ENCODE assay signal across 22 mouse cellular contexts in genomic region chr8:111282093-111282492, GRCm38 (mm10).
"Had no signal": no experiment of that assay in that cellular context is flagged by ENCODE, and none has a peak within 500 bp of the region (broad histone marks: within the 10 kb centered on the region; RNA-seq: fewer than 3 reads in every experiment).

No protein-coding gene starts in this region.

- H3K4me2 ChIP-seq: lung, embryonic 15.5 days; midbrain, embryonic 11.5 days; midbrain, embryonic 13.5 days; midbrain, embryonic 15.5 days; neural tube, embryonic 13.5 days; neural tube, embryonic 15.5 days had no signal

- H3K9ac ChIP-seq: liver, postnatal 0 days; lung, embryonic 15.5 days; midbrain, embryonic 13.5 days; midbrain, embryonic 15.5 days; neural tube, embryonic 13.5 days; neural tube, embryonic 15.5 days had no signal

- H3K27me3 ChIP-seq: lung, embryonic 15.5 days; megakaryocyte, embryonic 14.5 days; midbrain, embryonic 13.5 days; midbrain, embryonic 15.5 days; neural tube, embryonic 13.5 days; neural tube, embryonic 15.5 days had no signal

- H3K4me1 ChIP-seq: lung, embryonic 15.5 days; megakaryocyte, embryonic 14.5 days; midbrain, embryonic 13.5 days; midbrain, embryonic 15.5 days; neural tube, embryonic 13.5 days; neural tube, embryonic 15.5 days had no signal

- DNase-seq: liver, postnatal 0 days; lung, adult 2 months; lung, postnatal 14 days; lung, postnatal 36 days; retina, postnatal 1 day; right cerebral cortex, adult 18-20 months; right cerebral cortex, postnatal 25 days; right cerebral cortex, postnatal 4 days; spleen, adult 18-20 months; thymus, adult 18-20 months; thymus, postnatal 14 days; thymus, postnatal 36 days had no signal

- H3K4me3 ChIP-seq: lung, embryonic 15.5 days; megakaryocyte, embryonic 14.5 days; midbrain, embryonic 13.5 days; midbrain, embryonic 15.5 days; myocyte; neural tube, embryonic 13.5 days; neural tube, embryonic 15.5 days had no signal

- H3K27ac ChIP-seq: lung, embryonic 15.5 days; macrophage; midbrain, embryonic 13.5 days; midbrain, embryonic 15.5 days; neural tube, embryonic 13.5 days; neural tube, embryonic 15.5 days had no signal

- H3K9me3 ChIP-seq: lung, embryonic 15.5 days; megakaryocyte, embryonic 14.5 days; midbrain, embryonic 13.5 days; midbrain, embryonic 15.5 days; neural tube, embryonic 13.5 days; neural tube, embryonic 15.5 days had no signal

- ATAC-seq: liver, postnatal 0 days; lung, postnatal 0 days; midbrain, embryonic 13.5 days; midbrain, embryonic 15.5 days had no signal
